Mouse (Mus musculus) erythroblast, embryonic 14.5 days (primary cell): Measurements from ENCODE around the gene Homer3.

Experiments used
- GATA1 ChIP-seq: IDR thresholded peaks from 2 replicates; pipeline ENCODE4 v1.6.1; 2012; ENCODE audit warnings: low read length, inconsistent platforms, mixed read lengths
- TAL1 ChIP-seq: IDR thresholded peaks from 3 replicates; pipeline ENCODE4 v1.6.1; 2012; ENCODE audit warnings: low read length, inconsistent platforms, mixed read lengths

GRCm38 (mm10) chr8:70272949-70273348, 9.7 kb upstream of the Homer3 start:
- no peak for TF ChIP-seq GATA1
- TF ChIP-seq TAL1: no peak
